Mouse (Mus musculus) heart, embryonic 14.5 days (tissue): ENCODE measurements around the gene Adamtsl1. TPM values are rescaled to one million over a fixed set of nuclear protein-coding genes. Genes with fewer than 3 reads are reported as not detected.

ENCODE experiments used
- ATAC-seq: fragments of 200-750 bp; cut with Nextera tagmentation; 2 replicates; pipeline ENCODE4 v1.8.0; 2017; ENCODE audit warnings: low read depth, moderate TSS enrichment; ENCODE audit not compliant: insufficient number of reproducible peaks, insufficient read depth, low FRiP score
- H3K27ac ChIP-seq, 2 experiments: fragments of 200-500 bp in 1 of 2; fragments of 300-500 bp in 1 of 2; sonication (generic) in 1 of 2; replicated peaks in 1 of 2; 2 replicates each; pipeline ENCODE4 v1.5.1; 2012 to 2014; ENCODE audit warnings: low read depth in 2 of 2, low read length in 2 of 2, control low read depth in 1 of 2, mild to moderate bottlenecking in 1 of 2, mixed read lengths in 1 of 2; ENCODE audit not compliant: control insufficient read depth in 1 of 2, insufficient read depth in 1 of 2
- H3K27me3 ChIP-seq: fragments of 300-500 bp; sonication (generic); 2 replicates; pipeline ENCODE4 v1.6.1; 2014; ENCODE audit warnings: mild to moderate bottlenecking, low read length, control low read depth; ENCODE audit not compliant: control insufficient read depth, insufficient read depth
- H3K36me3 ChIP-seq: fragments of 300-500 bp; sonication (generic); 2 replicates; pipeline ENCODE4 v1.6.1; 2014; ENCODE audit warnings: mild to moderate bottlenecking, control low read depth, low read length, mixed read lengths; ENCODE audit not compliant: control insufficient read depth, insufficient read depth
- H3K4me1 ChIP-seq, 2 experiments: fragments of 200-500 bp in 1 of 2; fragments of 300-500 bp in 1 of 2; sonication (generic) in 1 of 2; 2 replicates each; pipeline ENCODE4 v1.6.1; 2012 to 2014; ENCODE audit warnings: low read length in 2 of 2, control low read depth in 1 of 2, mixed read lengths in 1 of 2; ENCODE audit not compliant: control insufficient read depth in 2 of 2, insufficient read depth in 2 of 2
- H3K4me2 ChIP-seq: fragments of 300-500 bp; sonication (generic); 2 replicates; pipeline ENCODE4 v1.6.1; 2014; ENCODE audit warnings: mild to moderate bottlenecking, low read length
- H3K4me3 ChIP-seq, 2 experiments: fragments of 200-500 bp in 1 of 2; fragments of 300-500 bp in 1 of 2; sonication (generic) in 1 of 2; 2 replicates each; pipeline ENCODE4 v1.5.1; 2012 to 2014; ENCODE audit warnings: low read length in 2 of 2, mild to moderate bottlenecking in 2 of 2, control low read depth in 1 of 2, low read depth in 1 of 2, moderate library complexity in 1 of 2; ENCODE audit not compliant: control insufficient read depth in 1 of 2, insufficient read depth in 1 of 2
- H3K9ac ChIP-seq: fragments of 300-500 bp; sonication (generic); 2 replicates; pipeline ENCODE4 v1.6.1; 2014; ENCODE audit warnings: mild to moderate bottlenecking, low read length
- H3K9me3 ChIP-seq: fragments of 300-500 bp; sonication (generic); 2 replicates; pipeline ENCODE4 v1.6.1; 2016; ENCODE audit warnings: low read length, control low read depth; ENCODE audit not compliant: control insufficient read depth
- WGBS: fragments of 180-500 bp; shearing (Covaris S2); extraction: QIAGEN DNeasy Blood & Tissue Kit; methylation state at CpG from one replicate; pipeline ENCODE4 v1.1.7; 2014; 5-methylcytosine and 5-hydroxymethylcytosine counted together
- polyA plus RNA-seq: library from polyadenylated mRNA; unstranded; fragments of >200 nt; fragmentation: Nextera tagmentation; extraction: Ambion mirVana; gene quantifications from 2 replicates; pipeline ENCODE4 v1.2.1, GENCODE M21; 2014

The Adamtsl1 gene
- polyA plus RNA-seq, 1 experiment from 2014 or later: 16.2 TPM

DNA sequence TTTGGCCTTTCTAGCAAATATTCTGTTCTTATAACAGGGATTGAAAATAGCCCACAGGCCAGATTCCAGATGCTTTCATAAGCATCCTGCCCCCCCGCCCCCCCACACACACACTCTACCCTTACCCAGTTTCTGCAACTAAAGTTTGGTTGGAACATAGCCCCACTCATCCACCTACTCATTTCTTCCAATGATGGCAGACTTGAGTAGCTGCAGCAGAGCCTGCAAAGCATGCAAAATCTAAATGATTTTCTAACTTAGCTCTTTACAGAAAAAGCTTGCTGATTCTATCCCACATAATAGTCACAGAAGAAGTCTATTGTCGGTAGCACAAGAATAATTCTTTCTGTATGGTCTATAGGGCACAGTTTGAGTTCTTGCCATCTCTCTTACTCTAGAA, 760.7 kb downstream of the Adamtsl1 start:
- no peak overlapping the region for H3K4me3 ChIP-seq
- no peak for ATAC-seq
- H3K9me3 ChIP-seq: no peaks in the 10 kb centered on the region
- 77% methylated on average over 2 of the region's 2 CpGs for WGBS
- H3K27ac ChIP-seq: no peak overlapping the region
- no peaks in the 10 kb centered on the region for H3K36me3 ChIP-seq
- H3K4me1 ChIP-seq: peaks cover 10 to 22% of the 10 kb centered on the region in 2 experiments
- H3K4me2 ChIP-seq: no peak overlapping the region
- H3K9ac ChIP-seq: no peak overlapping the region
- no peaks in the 10 kb centered on the region for H3K27me3 ChIP-seq

DNA sequence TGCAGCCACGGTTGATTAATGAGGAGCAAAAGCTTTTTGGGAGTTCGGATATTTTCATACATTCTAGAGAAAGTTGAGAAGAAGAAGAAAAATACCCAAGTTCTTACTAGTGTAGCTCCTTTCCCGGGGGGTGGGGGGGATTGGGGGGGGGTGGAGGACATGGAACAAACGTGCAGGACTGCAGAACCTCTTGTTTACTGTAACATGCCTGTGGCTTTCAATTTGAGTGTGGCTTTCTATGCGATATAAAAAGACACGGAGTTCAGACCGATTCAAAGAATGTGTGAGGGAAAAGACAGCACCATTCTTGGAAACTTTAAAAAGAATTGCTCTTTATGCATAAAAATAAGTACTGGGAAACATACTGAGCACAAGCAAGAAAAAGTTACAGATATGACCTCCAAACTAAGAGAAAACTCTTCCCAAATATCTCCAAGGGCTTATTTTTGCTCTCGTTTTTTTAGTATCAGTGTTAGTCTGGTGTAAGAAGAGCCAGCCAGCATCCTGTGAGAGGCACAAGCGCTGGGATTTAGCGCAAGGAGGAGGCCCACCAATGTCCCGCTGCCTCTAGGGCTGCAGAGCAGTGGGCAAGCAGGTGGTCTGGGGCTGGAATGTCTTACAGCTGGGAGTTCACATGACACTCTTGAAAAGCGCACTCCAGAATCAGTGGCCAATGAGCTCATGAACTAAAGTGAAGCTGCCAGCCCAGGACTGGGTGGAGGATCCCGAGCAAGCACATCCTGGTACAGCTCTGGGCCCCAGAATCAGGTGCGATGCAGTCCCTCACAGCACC, 762.2 kb downstream of the Adamtsl1 start:
- H3K4me3 ChIP-seq: no peak overlapping the region
- 58% methylated on average over 14 of the region's 14 CpGs for WGBS
- no peak overlapping the region for H3K9ac ChIP-seq
- no peak overlapping the region for H3K4me2 ChIP-seq
- no peaks in the 10 kb centered on the region for H3K36me3 ChIP-seq
- no peaks in the 10 kb centered on the region for H3K9me3 ChIP-seq
- peaks cover 10 to 22% of the 10 kb centered on the region in 2 experiments for H3K4me1 ChIP-seq
- H3K27me3 ChIP-seq: no peaks in the 10 kb centered on the region
- H3K27ac ChIP-seq: no peak overlapping the region
- ATAC-seq: no peak

DNA sequence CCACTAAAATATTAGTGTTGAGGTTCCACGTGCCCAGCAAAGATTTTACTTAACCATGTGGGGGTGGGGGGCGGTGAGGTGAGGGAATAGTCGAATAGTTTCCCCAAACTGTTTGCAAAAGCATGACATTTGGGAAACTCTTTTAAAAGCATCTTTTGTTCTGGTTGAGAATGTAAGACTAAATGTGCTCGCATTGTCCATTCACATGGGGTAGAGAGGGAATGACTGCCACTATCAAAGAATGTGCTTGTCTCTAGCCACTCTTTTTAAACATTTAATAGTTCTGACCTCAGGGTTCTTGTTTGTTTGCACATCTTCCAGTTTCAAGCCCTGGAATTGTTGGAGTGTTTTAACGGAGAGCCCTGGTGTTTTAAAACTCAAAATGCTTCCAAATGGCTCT, 764.6 kb downstream of the Adamtsl1 start:
- no peak overlapping the region for H3K27ac ChIP-seq
- no peak overlapping the region for H3K4me2 ChIP-seq
- H3K9ac ChIP-seq: no peak overlapping the region
- peaks cover 10 to 22% of the 10 kb centered on the region in 2 experiments for H3K4me1 ChIP-seq
- ATAC-seq: no peak
- H3K9me3 ChIP-seq: no peaks in the 10 kb centered on the region
- WGBS: 69% methylated on average over 5 of the region's 5 CpGs
- H3K27me3 ChIP-seq: no peaks in the 10 kb centered on the region
- no peak overlapping the region for H3K4me3 ChIP-seq
- H3K36me3 ChIP-seq: no peaks in the 10 kb centered on the region

DNA sequence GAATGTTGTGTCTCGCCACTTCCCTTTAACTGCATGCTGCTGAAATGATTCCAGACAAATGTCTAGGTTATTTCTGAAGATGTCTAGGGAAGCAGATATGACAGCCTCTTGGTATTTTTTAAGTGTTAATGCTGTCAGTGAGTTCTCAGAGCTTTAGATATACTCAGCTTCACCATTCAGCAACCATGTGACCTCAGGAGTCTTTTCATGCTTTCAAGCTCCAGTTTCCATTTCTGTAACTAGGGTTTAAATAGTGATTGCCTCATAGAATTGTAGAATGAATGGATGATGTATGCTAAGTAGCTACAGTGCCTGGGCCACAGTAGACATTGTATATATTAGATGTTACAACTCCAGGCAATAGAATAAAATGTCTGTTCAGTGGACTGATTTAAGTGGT, 772.6 kb downstream of the Adamtsl1 start:
- Histone ChIP-seq H3K9me3 (no peaks in the 10 kb centered on the region), H3K36me3 (no peaks in the 10 kb centered on the region), H3K4me1 (peaks cover 4 to 12% of the 10 kb centered on the region in 2 experiments; a peak in 3 of 4 replicates), H3K27me3 (no peaks in the 10 kb centered on the region), H3K27ac (0 out of 4 replicates have a peak overlapping the region, but pooled peaks of 1 of the 2 experiments have one; percentile 1), H3K9ac (no peak overlapping the region), H3K4me3 (no peak overlapping the region), H3K4me2 (no peak overlapping the region)
- no peak for ATAC-seq
- 58% methylated on average over 1 of the region's 1 CpGs for WGBS

DNA sequence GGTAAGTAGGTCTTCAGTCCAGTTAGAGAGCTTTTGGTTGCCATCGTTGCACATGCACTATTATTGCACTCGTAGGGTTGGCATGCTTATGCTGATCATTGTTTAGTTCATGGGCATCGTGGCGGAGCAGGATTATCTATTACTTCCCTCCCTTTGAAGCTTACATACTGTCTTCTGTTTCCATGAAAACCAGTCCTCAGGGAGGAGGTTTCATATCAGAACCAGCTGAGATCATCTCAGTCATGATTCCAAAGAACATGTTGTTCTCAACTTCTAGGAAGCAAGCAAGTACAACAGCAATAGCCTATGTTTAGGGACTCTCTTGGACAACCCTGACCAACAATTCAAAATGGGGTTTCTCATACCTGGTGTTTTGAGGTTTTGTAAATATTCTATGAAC, 774.3 kb downstream of the Adamtsl1 start:
- H3K4me2 ChIP-seq: no peak overlapping the region
- WGBS: 95% methylated on average over 4 of the region's 4 CpGs

DNA sequence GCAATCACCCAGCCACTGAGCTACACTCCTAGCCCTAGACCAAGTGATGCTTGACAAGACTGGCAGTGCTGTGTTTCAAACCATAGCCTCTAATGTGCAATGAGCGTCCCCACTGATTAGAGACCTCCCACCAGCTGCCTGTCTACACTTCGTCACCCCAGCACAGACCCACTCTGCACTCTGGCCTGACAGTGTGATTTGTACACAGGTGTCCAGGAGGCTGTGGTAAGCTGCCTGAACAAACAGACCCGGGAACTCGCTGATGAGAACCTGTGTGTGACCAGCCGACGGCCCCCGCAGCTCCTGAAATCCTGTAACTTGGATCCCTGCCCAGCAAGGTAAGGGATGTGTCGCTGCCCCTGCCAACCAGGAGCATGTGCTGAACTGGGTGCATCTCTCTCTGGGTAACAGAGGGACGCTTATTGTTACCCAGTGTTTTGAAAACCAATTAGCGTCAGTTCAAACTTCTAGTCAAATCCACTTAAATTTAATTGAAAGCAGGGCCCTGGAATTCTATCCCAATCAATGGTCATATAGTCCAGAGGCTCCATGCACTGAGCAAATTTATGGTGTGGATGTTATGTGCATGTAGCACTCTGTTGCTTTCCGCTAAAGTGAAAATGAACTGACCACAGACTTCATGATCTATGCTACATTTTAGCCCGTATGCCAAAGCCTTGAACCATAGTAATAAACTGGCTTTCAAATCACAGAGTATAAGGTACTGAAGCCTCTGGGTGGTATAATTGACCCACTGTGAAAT, 775.7 kb downstream of the Adamtsl1 start:
- no peak overlapping the region for H3K4me2 ChIP-seq
- H3K9ac ChIP-seq: no peak overlapping the region
- no peak overlapping the region for H3K4me3 ChIP-seq
- no peak; the same call in 1 of the 2 replicates for ATAC-seq
- H3K27me3 ChIP-seq: no peaks in the 10 kb centered on the region
- 55% methylated on average over 12 of the region's 12 CpGs for WGBS
- peaks cover 4 to 13% of the 10 kb centered on the region in 2 experiments; a peak in 3 of 4 replicates for H3K4me1 ChIP-seq
- no peaks in the 10 kb centered on the region for H3K9me3 ChIP-seq
- H3K27ac ChIP-seq: no peak overlapping the region
- no peaks in the 10 kb centered on the region for H3K36me3 ChIP-seq

More for the DNA sequence above, 774.3 kb downstream of the Adamtsl1 start:
- Histone ChIP-seq H3K27me3 (no peaks in the 10 kb centered on the region), H3K4me1 (peaks cover 4 to 12% of the 10 kb centered on the region in 2 experiments; a peak in 3 of 4 replicates), H3K36me3 (no peaks in the 10 kb centered on the region), H3K27ac (no peak overlapping the region), H3K9me3 (no peaks in the 10 kb centered on the region), H3K9ac (no peak overlapping the region), H3K4me3 (no peak overlapping the region)
- ATAC-seq: no peak

DNA sequence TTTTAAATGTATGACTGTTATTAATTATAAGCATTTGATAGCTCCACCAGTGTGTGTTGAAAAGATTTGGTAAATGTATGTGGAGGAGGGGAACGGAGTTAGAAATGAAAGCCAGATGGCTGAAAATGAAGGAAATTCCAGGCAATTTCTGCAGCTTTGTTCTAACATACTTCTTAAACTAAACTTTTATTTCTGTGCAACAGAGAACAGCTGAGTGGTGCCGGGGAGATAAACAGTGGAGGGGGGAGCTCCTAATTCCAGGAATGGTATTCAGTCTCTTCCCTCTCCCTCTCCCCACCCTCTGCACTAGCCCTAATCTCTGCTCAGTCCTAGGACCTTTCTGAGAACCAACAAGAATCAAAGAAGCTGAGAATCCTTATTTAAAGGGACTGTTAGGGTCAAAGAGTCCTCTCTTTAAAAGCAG, 780.9 kb downstream of the Adamtsl1 start:
- Histone ChIP-seq H3K36me3 (no peaks in the 10 kb centered on the region), H3K27ac (peak overlapping the region in 1 of 2 experiments; percentile 33; a peak in 1 of 4 replicates), H3K4me2 (no peak overlapping the region), H3K4me3 (no peak overlapping the region), H3K9me3 (no peaks in the 10 kb centered on the region), H3K27me3 (no peaks in the 10 kb centered on the region), H3K9ac (no peak overlapping the region), H3K4me1 (peaks cover 4 to 9% of the 10 kb centered on the region in 2 experiments; a peak in 3 of 4 replicates)
- ATAC-seq: no peak
- 50% methylated on average over 2 of the region's 2 CpGs for WGBS
